Mouse (Mus musculus) urinary bladder, adult 2 months (tissue): ENCODE measurements at regions not wholly inside any gene's neighbourhood (a gene's known extent, or its start where the extent isn't known, plus 50 kb on each side); places are given as distances from the start of the nearest gene placed in this dataset.

Experiments used
- DNase-seq: peaks from one replicate; pipeline ENCODE4 v3.0.0; 2022; ENCODE audit warnings: low spot score

DNA sequence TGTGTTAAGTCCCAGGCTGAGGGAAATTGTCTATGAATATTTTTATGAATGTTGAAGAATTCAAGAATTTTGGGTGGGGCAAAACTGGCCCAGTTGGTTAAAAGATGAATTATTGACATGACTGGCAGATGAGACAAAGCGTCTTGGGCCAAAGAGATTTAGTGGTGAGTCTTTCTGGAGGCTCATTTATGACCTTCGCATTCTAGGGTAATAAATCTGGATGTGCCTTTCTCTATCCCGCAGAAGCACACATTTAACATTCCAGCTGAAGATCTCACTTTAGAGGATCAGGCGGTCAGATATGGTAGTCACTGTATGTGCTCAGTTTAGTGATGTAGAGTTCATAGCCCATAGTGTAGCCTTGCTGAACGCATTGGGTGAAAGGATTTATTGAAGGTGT is 296.9 kb upstream of the Gm21798 start:
- no peak for DNase-seq

- DNase-seq, result no peak
These were observed 285.0 kb upstream of the Gm21798 start for GRCm38 (mm10) chr15:64532260-64533120.

GRCm38 (mm10) chr15:64533169-64533795 is 284.2 kb upstream of the Gm21798 start:
- DNase-seq, result no peak

GRCm38 (mm10) chr15:64534166-64534565 is 283.3 kb upstream of the Gm21798 start:
- no peak for DNase-seq

GRCm38 (mm10) chr15:64535160-64535559 is 282.3 kb upstream of the Gm21798 start:
- no peak for DNase-seq

GRCm38 (mm10) chr15:64541395-64541794 is 276.1 kb upstream of the Gm21798 start:
- DNase-seq, result no peak

- no peak for DNase-seq
These were observed 275.1 kb upstream of the Gm21798 start for GRCm38 (mm10) chr15:64542250-64542901.

DNA sequence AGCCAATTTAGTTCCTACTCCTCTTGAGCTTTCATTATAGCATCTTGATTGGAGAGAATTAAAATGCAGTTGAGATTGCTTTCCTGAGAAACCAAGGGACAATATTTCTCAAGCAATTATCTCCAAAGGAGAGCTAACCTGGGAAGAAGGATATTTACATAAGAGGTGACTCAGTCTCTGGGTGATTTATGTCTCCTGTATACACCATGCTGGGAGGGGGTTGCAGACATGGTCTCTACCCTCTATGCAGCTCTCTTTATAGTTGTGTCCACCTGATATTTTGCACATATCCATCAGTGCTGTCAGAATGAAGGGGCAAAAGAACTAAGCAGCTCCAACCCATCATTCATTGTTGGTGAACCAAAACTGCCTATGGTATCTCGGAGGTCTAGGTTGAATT is 274.6 kb upstream of the Gm21798 start:
- no peak for DNase-seq

GRCm38 (mm10) chr15:64546035-64546434 is 271.5 kb upstream of the Gm21798 start:
- DNase-seq, result no peak

- no peak for DNase-seq
These were observed 260.0 kb upstream of the Gm21798 start for GRCm38 (mm10) chr15:64557540-64557939.

GRCm38 (mm10) chr15:64558220-64558619 is 259.3 kb upstream of the Gm21798 start:
- DNase-seq, result no peak

DNA sequence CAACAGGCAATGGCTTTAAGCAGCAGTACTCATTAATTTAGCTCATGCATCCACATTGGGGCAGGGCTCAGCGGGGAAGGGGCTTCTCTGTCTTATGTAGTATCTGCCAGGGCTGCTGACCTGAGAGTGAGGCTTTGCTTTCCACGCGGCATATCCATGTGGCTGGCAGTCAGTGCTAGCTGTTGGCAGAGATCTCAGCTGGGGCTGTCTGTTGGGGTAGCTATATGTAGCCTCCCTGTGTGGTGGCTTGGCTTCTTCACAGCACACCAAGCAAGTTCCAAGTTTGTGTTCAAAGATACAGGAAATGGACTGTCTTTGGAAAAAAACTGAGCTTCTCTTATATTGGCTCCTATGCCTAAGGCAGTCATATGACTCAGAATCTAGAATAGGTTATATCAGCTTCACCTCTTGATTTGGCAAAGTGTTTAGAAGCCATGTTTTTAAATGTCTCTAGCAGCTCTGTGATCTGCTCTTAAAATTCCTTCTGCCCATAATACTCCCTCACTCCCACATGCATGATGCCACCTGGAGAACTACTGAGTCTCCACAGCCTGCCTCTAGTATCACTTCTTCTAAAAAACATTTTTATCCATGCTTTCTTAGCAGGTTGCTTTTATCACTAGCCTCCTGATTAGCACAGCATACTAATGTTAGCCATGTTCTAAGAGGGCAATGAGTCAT is 254.9 kb upstream of the Gm21798 start:
- no peak for DNase-seq

- no peak for DNase-seq
These were observed 252.8 kb upstream of the Gm21798 start for GRCm38 (mm10) chr15:64564703-64565102.

- DNase-seq, result no peak
These were observed 240.5 kb upstream of the Gm21798 start for GRCm38 (mm10) chr15:64576891-64577535.

DNA sequence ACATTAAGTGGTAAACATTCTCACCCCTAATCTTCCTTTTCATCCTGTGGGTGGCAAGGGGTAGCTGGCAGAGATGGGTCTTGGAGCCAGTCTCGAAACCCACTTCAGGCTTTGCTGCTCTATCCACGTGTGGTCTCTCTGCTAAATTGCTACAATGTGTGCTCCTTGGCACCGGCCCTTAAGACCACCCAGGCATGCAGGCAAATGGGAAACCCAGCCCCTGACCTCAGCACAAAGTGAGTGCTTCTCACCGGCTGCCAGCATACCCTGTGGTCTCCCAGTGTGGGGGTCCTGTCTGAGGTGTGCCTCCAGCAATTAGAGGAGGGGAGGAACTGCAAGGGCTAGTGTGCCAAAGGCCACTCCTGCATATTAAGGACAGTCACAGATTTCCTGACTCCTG is 238.5 kb upstream of the Gm21798 start:
- DNase-seq, result no peak

DNA sequence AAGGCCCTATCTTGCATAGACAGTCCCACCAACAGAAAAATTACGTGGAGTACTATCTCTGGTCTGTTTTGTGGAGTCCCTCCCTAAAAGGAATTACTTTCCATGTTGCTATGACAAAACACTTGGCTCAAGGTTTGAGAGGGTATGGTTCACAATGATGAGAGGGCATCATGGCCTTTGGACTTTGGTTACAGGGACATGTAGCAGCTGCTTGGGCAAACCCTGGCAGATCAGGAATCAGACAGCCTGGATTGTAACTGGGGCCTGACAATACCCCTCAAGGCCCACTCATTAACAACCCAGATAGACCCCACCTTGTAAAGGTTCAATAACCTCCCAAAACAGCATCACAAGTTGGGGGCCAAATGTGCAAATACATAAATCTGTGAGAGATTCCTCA is 237.0 kb upstream of the Gm21798 start:
- no peak for DNase-seq

- DNase-seq, result no peak
These were observed 236.4 kb upstream of the Gm21798 start for GRCm38 (mm10) chr15:64581046-64581445.

GRCm38 (mm10) chr15:64584129-64584528 is 233.4 kb upstream of the Gm21798 start:
- no peak for DNase-seq

- no peak for DNase-seq
These were observed 230.7 kb upstream of the Gm21798 start for GRCm38 (mm10) chr15:64586776-64587175.

GRCm38 (mm10) chr15:64590092-64590881 is 227.2 kb upstream of the Gm21798 start:
- DNase-seq, result no peak

DNA sequence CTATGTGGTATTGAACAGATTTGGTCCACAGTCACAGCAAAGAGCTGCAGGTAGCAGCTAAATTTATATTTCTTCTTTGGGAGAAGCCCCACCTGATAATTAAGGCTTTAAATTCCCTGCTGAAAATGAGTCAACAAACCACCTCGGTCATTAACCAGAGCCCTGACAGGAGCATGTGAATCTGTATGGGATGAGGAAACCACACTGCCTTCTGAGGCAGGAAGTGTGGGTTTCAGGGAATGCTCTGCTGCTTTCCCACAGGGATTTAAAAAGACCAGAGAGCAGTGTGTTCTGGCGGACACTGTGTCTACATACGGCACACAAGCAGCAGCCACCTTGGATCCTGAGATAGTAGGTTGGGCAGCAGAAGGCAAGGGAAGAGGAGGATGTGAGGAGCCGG is 204.0 kb upstream of the Gm21798 start:
- no peak for DNase-seq
